Mouse (Mus musculus) G1E (cell line): Measurements from ENCODE around the gene Rbbp7. TPM values are rescaled to one million over a fixed set of nuclear protein-coding genes. Genes with fewer than 3 reads are reported as not detected.

Experiments
- ATAC-seq: 2 replicates; pipeline ENCODE4 v1.8.0; 2016; ENCODE audit warnings: mild to moderate bottlenecking; ENCODE audit not compliant: insufficient number of reproducible peaks, poor library complexity, low FRiP score, severe bottlenecking; ENCODE audit errors: extremely low read depth
- DNase-seq: peaks from one replicate; pipeline ENCODE4 v3.0.0; 2012; ENCODE audit warnings: low spot score
- H3K27me3 ChIP-seq: 2 replicates; pipeline ENCODE4 v1.6.1; 2012; ENCODE audit warnings: mild to moderate bottlenecking, low read length, inconsistent platforms; ENCODE audit not compliant: insufficient read depth
- H3K36me3 ChIP-seq: replicated peaks from 2 replicates; pipeline ENCODE3; 2012; ENCODE audit warnings: mild to moderate bottlenecking, inconsistent platforms
- H3K4me1 ChIP-seq: 2 replicates; pipeline ENCODE4 v1.6.1; 2012; ENCODE audit warnings: low read depth, low read length, inconsistent platforms, mixed read lengths; ENCODE audit not compliant: insufficient read depth
- H3K4me3 ChIP-seq: 2 replicates; pipeline ENCODE4 v1.5.1; 2012; ENCODE audit warnings: low read depth, mild to moderate bottlenecking, inconsistent platforms, low read length, moderate library complexity, mixed read lengths
- H3K9me3 ChIP-seq: replicated peaks from 2 replicates; pipeline ENCODE4 v1.6.1; 2012; ENCODE audit warnings: inconsistent platforms
- CTCF ChIP-seq: IDR thresholded peaks from 2 replicates; pipeline ENCODE4 v1.5.1; 2012; ENCODE audit warnings: low read depth, low read length, inconsistent platforms, mixed read lengths
- GATA1 ChIP-seq: IDR thresholded peaks from 2 replicates; pipeline ENCODE4 v1.6.1; 2012; ENCODE audit warnings: borderline replicate concordance, low read length, inconsistent platforms, mixed read lengths
- GATA2 ChIP-seq: IDR thresholded peaks from 2 replicates; pipeline ENCODE4 v1.6.1; 2012; ENCODE audit warnings: low read depth, low read length, inconsistent platforms, borderline replicate concordance
- POLR2AphosphoS5 ChIP-seq: IDR thresholded peaks from 2 replicates; pipeline ENCODE4 v1.6.1; 2012; ENCODE audit warnings: low read depth, low read length, inconsistent platforms; ENCODE audit not compliant: insufficient replicate concordance
- TAL1 ChIP-seq: conservative IDR thresholded peaks from 2 replicates; pipeline ENCODE4 v1.6.1; 2012; ENCODE audit warnings: low read depth, low read length, inconsistent platforms, mixed read lengths
- polyA plus RNA-seq: library from polyadenylated mRNA; stranded (reverse); fragments of >175 nt; gene quantifications from 2 replicates; pipeline ENCODE4 v1.2.3, GENCODE M21; 2012
- total RNA-seq, 2 experiments: library from RNA; stranded (forward) in 1 of 2; stranded (reverse) in 1 of 2; fragments of 200-1000 nt in 1 of 2; fragments of >200 nt in 1 of 2; fragmentation: Nextera tagmentation in 1 of 2; gene quantifications; 2 replicates each; pipeline ENCODE4 v1.2.3; 2014 to 2017

Gene Rbbp7
- total RNA-seq (2014; fragmentation: Nextera tagmentation) (492 and 520 TPM in 2 replicates), total RNA-seq (2017) (548 and 617 TPM in 2 replicates), polyA plus RNA-seq (237 and 255 TPM in 2 replicates)

DNA sequence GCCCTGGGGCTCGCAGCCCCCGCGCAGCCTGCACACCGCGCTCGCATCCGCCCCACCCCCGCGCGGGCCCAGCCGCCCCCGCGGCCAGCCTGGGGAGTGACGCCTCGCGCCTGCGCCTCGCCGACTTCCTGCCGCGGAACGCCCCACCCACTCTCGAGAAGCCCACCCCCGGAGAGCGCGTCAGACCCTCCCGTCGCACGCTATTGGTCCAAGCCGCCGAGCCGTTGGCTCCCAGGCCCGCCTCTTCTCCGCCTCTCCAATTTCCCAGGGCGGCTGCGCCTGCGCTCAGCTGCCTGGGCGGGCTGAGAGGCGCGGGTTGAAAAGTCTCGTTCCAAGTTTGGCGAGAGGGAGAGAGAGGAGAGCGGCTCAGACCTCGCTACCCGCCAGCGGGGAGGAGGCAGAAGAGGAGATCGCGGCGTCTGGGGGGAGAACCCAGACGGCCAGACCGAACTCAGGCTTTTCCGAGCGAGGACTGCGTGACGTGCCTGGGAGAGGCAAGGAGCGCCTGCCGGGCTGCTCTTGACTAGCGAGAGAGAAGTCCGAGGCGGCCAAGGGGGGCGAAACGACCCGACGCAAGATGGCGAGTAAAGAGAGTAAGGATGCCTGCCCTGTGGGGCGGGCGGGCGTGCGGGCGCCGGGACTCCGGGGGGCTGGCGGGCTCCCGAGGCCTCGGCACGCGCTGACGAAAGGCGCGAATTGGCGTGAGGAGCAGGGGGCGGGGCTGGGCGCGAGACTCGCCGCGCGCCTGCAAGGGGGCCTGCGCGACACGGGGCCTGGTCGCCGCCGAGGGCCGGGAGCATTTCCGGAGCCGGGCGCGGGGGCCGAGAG, at the start of gene Rbbp7:
Gene Rbbp7 (plus strand): TSS at position 288 of the 828 bp plus-strand sequence.
- Histone ChIP-seq H3K4me3 (peak within 1 kb of the TSS; percentile 78), H3K9me3 (no peaks in the 10 kb centered on the region), H3K4me1 (peaks cover 30% of the 10 kb centered on the region), H3K36me3 (peaks cover 16% of the 10 kb centered on the region), H3K27me3 (no peaks in the 10 kb centered on the region)
- ATAC-seq, result peak; percentile 90
- peak; percentile 76 for DNase-seq
- TF ChIP-seq GATA1 (no peak), GATA2 (no peak), POLR2AphosphoS5 (no peak), TAL1 (no peak), CTCF (no peak)

DNA sequence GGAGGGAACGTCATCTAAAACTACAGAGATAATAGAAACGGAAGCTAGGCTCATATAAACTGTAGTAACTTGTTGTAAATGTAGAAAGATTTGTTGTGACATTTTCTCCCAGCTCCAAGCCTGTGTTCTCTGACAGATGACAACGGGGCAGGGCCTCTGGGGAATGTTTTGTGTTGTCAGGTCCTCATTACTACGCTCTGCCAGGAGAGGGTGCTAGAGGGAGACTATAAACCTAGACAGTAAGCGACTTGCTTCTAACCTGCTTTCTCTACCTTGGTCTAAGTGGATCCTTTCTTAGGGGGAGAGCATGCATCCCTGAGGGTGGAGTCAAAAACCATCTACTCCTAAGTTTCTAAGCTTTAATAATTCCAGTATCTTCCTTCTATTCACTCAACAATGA, 42.4 kb upstream of the Rbbp7 start:
- Histone ChIP-seq H3K4me3 (no peak overlapping the region), H3K4me1 (no peaks in the 10 kb centered on the region; the same call in 1 of the 2 replicates), H3K27me3 (no peaks in the 10 kb centered on the region), H3K36me3 (no peaks in the 10 kb centered on the region), H3K9me3 (no peaks in the 10 kb centered on the region)
- DNase-seq (peak; percentile 16), ATAC-seq (0 out of 2 replicates have a peak, but pooled peaks have one; percentile 15)
- TF ChIP-seq TAL1 (no peak), CTCF (0 out of 2 replicates have a peak, but pooled peaks have one; percentile 31), POLR2AphosphoS5 (no peak)

DNA sequence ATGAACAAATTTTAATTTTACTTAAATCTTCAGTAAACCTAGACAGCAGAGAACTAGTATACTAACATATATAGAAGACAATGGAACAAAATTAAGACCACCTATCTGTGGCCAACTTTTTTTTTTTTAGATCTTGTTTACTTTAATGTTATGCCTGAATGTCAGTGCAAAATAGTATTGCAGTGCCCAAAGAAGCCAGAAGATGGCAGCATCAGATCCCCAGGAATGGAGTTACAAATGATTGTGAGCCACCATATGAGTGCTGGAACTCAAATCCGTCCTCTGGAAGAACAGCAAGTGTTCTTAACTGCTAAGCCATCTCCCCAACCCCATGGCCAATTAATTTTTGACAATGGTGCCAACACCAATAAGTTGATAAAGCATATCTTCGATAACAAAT, 40.6 kb upstream of the Rbbp7 start:
- DNase-seq, result no peak
- Histone ChIP-seq H3K36me3 (no peaks in the 10 kb centered on the region), H3K4me3 (no peak overlapping the region), H3K27me3 (no peaks in the 10 kb centered on the region), H3K9me3 (no peaks in the 10 kb centered on the region), H3K4me1 (no peaks in the 10 kb centered on the region; the same call in 1 of the 2 replicates)
- no peak for ATAC-seq
- no peak for TF ChIP-seq GATA2

DNA sequence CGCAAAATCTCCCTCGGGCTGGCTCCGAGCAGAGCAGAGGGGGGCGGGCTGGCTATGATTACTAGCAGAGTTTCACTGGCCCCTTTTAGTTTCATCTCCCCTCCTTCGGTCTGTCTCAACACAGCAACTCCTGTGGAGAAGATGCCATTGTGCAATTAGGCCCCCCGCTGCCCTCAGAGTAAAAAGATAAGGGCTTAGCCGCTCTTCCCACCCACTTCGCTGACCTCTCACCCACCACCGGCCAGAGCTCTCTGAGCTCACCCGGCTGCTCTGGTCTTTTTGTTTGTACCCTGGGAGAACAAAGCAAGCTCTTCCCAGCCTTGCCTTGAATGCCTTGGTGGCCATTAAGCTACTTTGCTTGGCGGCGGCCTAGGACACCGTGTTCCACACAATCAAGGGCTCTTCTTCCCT, 32.8 kb upstream of the Rbbp7 start:
- H3K9me3 ChIP-seq, result no peaks in the 10 kb centered on the region
- no peak overlapping the region for H3K4me3 ChIP-seq
- TF ChIP-seq POLR2AphosphoS5 (no peak), GATA2 (no peak), GATA1 (no peak), CTCF (no peak), TAL1 (no peak)
- no peaks in the 10 kb centered on the region for H3K27me3 ChIP-seq
- H3K4me1 ChIP-seq, result peaks cover 11% of the 10 kb centered on the region; the same call in 1 of the 2 replicates
- no peaks in the 10 kb centered on the region for H3K36me3 ChIP-seq
- ATAC-seq, result no peak
- DNase-seq, result no peak

DNA sequence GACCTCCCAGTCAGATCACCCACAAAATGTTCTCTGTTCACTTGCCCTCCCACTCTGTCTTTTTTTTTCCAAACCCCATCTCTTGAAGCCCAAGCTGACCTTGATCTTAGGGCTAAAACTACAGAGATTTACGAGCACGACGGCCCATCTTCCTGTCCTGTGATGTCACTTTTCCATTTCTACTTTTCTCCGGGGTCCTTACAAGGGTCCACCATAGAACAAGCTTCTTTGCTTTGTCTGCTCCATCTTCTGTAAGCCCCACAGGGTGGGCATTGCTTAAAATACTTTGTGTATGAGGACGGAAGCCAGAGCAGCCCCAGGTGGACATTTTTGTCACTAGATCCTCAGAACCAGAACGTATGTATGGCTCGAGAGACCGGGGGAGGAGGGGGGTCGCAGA, 32.4 kb upstream of the Rbbp7 start:
- Histone ChIP-seq H3K36me3 (no peaks in the 10 kb centered on the region), H3K4me1 (peaks cover 11% of the 10 kb centered on the region; the same call in 1 of the 2 replicates), H3K27me3 (no peaks in the 10 kb centered on the region), H3K9me3 (no peaks in the 10 kb centered on the region), H3K4me3 (no peak overlapping the region)
- TF ChIP-seq TAL1 (no peak), GATA1 (no peak), CTCF (no peak), POLR2AphosphoS5 (no peak), GATA2 (no peak)
- ATAC-seq (no peak), DNase-seq (no peak)

DNA sequence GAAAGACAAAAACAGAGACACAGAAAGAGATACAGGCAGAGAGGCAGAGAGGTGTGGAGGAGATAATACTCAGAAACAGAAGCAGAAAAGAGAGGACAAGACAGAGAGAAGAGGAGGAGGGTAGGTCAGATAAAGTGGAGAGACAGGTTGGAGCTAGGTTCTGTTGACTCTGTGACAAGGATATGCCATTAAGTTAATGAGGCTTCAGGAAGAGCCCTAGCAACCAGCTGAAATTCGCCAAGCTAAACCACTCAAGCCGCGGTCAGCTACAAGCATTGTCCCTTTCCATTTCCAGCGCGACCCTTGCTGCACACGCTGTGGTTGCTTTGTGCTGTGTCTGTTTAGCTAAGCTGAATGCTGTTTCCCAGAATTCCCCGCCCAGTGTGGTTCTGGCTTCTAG, 32.0 kb upstream of the Rbbp7 start:
- no peak for TF ChIP-seq CTCF
- TF ChIP-seq TAL1, result no peak
- no peak for TF ChIP-seq POLR2AphosphoS5
- no peak for TF ChIP-seq GATA1
- TF ChIP-seq GATA2, result no peak
- Histone ChIP-seq H3K27me3 (no peaks in the 10 kb centered on the region), H3K4me1 (peaks cover 11% of the 10 kb centered on the region; the same call in 1 of the 2 replicates), H3K4me3 (no peak overlapping the region), H3K36me3 (no peaks in the 10 kb centered on the region), H3K9me3 (no peaks in the 10 kb centered on the region)
- DNase-seq (no peak), ATAC-seq (no peak)

DNA sequence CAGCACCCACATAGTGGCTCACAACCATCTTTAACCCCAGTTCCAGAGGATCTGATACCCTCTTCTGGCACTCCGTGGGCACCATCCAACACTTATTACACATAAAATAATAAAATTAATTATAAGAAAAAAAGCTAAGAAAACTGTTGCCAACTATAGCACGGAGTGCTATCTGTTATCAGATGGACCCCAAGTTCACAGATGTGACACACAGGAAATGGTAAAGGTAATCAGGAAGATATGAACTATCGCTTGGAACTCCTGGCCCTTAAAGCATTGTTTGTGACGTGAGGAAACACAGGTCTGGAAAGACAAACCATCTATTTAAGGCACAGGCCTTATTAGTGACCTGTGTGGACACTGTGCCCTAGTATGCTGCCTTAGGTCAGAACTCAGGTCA, 30.2 kb upstream of the Rbbp7 start:
- no peak; the same call in 1 of the 2 replicates for ATAC-seq

More for the DNA sequence above, 30.2 kb upstream of the Rbbp7 start:
- Histone ChIP-seq H3K4me1 (peaks cover 18% of the 10 kb centered on the region; the same call in 1 of the 2 replicates), H3K9me3 (no peaks in the 10 kb centered on the region), H3K27me3 (no peaks in the 10 kb centered on the region), H3K4me3 (no peak overlapping the region), H3K36me3 (no peaks in the 10 kb centered on the region)
- TF ChIP-seq CTCF (no peak), TAL1 (no peak), GATA1 (no peak), POLR2AphosphoS5 (no peak), GATA2 (no peak)
- DNase-seq, result no peak
